Comparison of ENCODE assay signal across 9 mouse cellular contexts in the genomic region with DNA sequence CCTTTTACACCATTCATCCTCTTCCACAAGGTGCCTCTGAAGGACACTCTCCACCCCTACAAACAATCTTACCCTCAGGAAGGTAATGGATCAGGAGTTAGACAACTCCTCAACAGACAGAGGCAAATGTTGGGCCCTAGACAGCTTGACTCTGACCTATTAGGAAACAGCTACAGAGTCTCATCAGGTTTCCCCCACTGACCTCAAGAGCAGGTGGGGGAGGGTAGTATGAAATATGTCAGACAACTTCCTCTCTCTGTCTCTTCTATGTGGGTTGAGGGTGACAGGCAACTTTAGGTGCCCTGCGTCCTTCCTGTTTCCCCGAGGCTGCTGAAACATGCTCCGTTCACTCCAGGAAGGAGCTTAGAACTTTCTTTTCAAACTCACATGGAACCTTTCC.
DNase-seq lines count a peak whose midpoint lies in the region; ATAC-seq lines count a peak whose summit lies in the region.
"Had no signal": no experiment of that assay in that cellular context is flagged by ENCODE, and none has a peak within 500 bp of the region (broad histone marks: within the 10 kb centered on the region; RNA-seq: fewer than 3 reads in every experiment).

No protein-coding gene starts in this region.

- WGBS in lung, embryonic 15.5 days: 46% methylated on average over 3 of the region's 3 CpGs

- no peaks in the 10 kb centered on the region for H3K27me3 ChIP-seq in lung, embryonic 15.5 days

- no peak for DNase-seq in lung, postnatal 14 days
- peak; percentile 84 for DNase-seq in induced T-regulatory cell, adult 2 months (ENCODE audit: low read depth)
- no peak for DNase-seq in right cerebral cortex, adult 18-20 months
- DNase-seq in adrenal gland, postnatal 4 days (ENCODE audit: low spot score in 2 of 2): no peak
- DNase-seq: kidney, adult 8-10 months had no signal

- peaks cover 20% of the 10 kb centered on the region for H3K4me1 ChIP-seq in lung, embryonic 15.5 days

- H3K4me2 ChIP-seq in lung, embryonic 15.5 days: no peak overlapping the region

- no peak overlapping the region for H3K4me3 ChIP-seq in lung, embryonic 15.5 days

- H3K9me3 ChIP-seq in lung, embryonic 15.5 days: no peaks in the 10 kb centered on the region

- H3K9ac ChIP-seq in lung, embryonic 15.5 days: no peak overlapping the region
- H3K9ac ChIP-seq: forebrain, postnatal 0 days had no signal

- peak overlapping the region; percentile 67 for H3K27ac ChIP-seq in lung, embryonic 15.5 days

- ATAC-seq in lung, embryonic 15.5 days (ENCODE audit: borderline replicate concordance, extremely low read depth, low FRiP score, low TSS enrichment): 0 out of 2 replicates have a peak, but pooled peaks have one; percentile 14
- ATAC-seq in neutrophil, adult 5-6 weeks (ENCODE audit: extremely low read depth, insufficient number of reproducible peaks, low FRiP score, poor library complexity, severe bottlenecking): peak; percentile 99
- ATAC-seq in erythroblast, adult 5-6 weeks (replicated peaks; ENCODE audit: low FRiP score, poor library complexity, severe bottlenecking): no peak

- no peaks in the 10 kb centered on the region for H3K36me3 ChIP-seq in lung, embryonic 15.5 days
